Mouse (Mus musculus) stomach, postnatal 0 days (tissue): Measurements from ENCODE around the gene Polr1d.

Source experiments
- CTCF ChIP-seq: IDR thresholded peaks from 2 replicates; pipeline ENCODE4 v1.5.1; 2016; ENCODE audit warnings: antibody characterized with exemption, low read depth, mild to moderate bottlenecking, moderate library complexity
- EP300 ChIP-seq: optimal IDR thresholded peaks from 2 replicates; pipeline ENCODE3; 2016; ENCODE audit warnings: antibody characterized with exemption

GRCm38 (mm10) chr5:147039394-147039793, 37.5 kb upstream of the Polr1d start:
- TF ChIP-seq CTCF (no peak), EP300 (no peak)
